Mouse (Mus musculus) CH12.LX (cell line): Measurements from ENCODE around the gene Prss34.

ENCODE experiments used
- CTCF ChIP-seq, 2 experiments: IDR thresholded peaks in 1 of 2; conservative IDR thresholded peaks in 1 of 2; 2 replicates each; pipeline ENCODE4 v1.5.1; 2011 to 2012; ENCODE audit warnings: low read depth in 2 of 2, low read length in 2 of 2, improper control_type of control experiment in 1 of 2, inconsistent platforms in 1 of 2, mild to moderate bottlenecking in 1 of 2, moderate library complexity in 1 of 2
- ELF1 ChIP-seq: IDR thresholded peaks from 2 replicates; pipeline ENCODE4 v1.6.1; 2014; ENCODE audit warnings: low read depth, mild to moderate bottlenecking, inconsistent platforms, low read length, improper control_type of control experiment
- EP300 ChIP-seq: IDR thresholded peaks from 2 replicates; pipeline ENCODE4 v1.6.1; 2011; ENCODE audit warnings: low read length, improper control_type of control experiment
- ETS1 ChIP-seq: conservative IDR thresholded peaks from 2 replicates; pipeline ENCODE4 v1.6.1; 2012; ENCODE audit warnings: low read depth, mild to moderate bottlenecking, inconsistent platforms, low read length, improper control_type of control experiment, moderate library complexity
- KAT2A ChIP-seq: IDR thresholded peaks from 2 replicates; pipeline ENCODE4 v1.6.1; 2012; ENCODE audit warnings: low read length, improper control_type of control experiment, inconsistent platforms; ENCODE audit not compliant: insufficient replicate concordance
- MAX ChIP-seq: IDR thresholded peaks from 2 replicates; pipeline ENCODE4 v1.6.1; 2011; ENCODE audit warnings: low read length, improper control_type of control experiment
- MYC ChIP-seq: IDR thresholded peaks from 2 replicates; pipeline ENCODE4 v1.6.1; 2011; ENCODE audit warnings: low read depth, mild to moderate bottlenecking, improper control_type of control experiment, low read length
- NRF1 ChIP-seq: IDR thresholded peaks from 2 replicates; pipeline ENCODE4 v1.6.1; 2014; ENCODE audit warnings: low read depth, mild to moderate bottlenecking, inconsistent platforms, low read length, improper control_type of control experiment, moderate library complexity
- PAX5 ChIP-seq: IDR thresholded peaks from 2 replicates; pipeline ENCODE4 v1.6.1; 2012; ENCODE audit warnings: low read length, inconsistent platforms, mixed read lengths
- POLR2A ChIP-seq: IDR thresholded peaks from 2 replicates; pipeline ENCODE4 v1.6.1; 2011; ENCODE audit warnings: low read depth, mild to moderate bottlenecking, improper control_type of control experiment, low read length
- RAD21 ChIP-seq: IDR thresholded peaks from 2 replicates; pipeline ENCODE4 v1.6.1; 2011; ENCODE audit warnings: low read depth, mild to moderate bottlenecking, low read length, improper control_type of control experiment, moderate library complexity
- USF2 ChIP-seq: conservative IDR thresholded peaks from 2 replicates; pipeline ENCODE4 v1.6.1; 2011; ENCODE audit warnings: low read depth, low read length, improper control_type of control experiment
- ZC3H11A ChIP-seq: IDR thresholded peaks from 2 replicates; pipeline ENCODE4 v1.6.1; 2012; ENCODE audit warnings: low read depth, mild to moderate bottlenecking, inconsistent platforms, low read length, improper control_type of control experiment
- ZNF384 ChIP-seq: IDR thresholded peaks from 2 replicates; pipeline ENCODE4 v1.6.1; 2012; ENCODE audit warnings: low read depth, low read length, improper control_type of control experiment, inconsistent platforms

GRCm38 (mm10) chr17:25322930-25323329 lies 24.7 kb downstream of the Prss34 start:
- TF ChIP-seq KAT2A (no peak), POLR2A (no peak), ZC3H11A (no peak), CTCF (conservative IDR thresholded peaks at IDR 0.05 in 1 of 2, IDR thresholded peaks at IDR 0.05 in 1 of 2; ENCODE audit: low read depth in 2 of 2, low read length in 2 of 2) (no peak), ELF1 (no peak), EP300 (no peak), ZNF384 (no peak), MYC (no peak), NRF1 (no peak), RAD21 (no peak), MAX (no peak), PAX5 (no peak), ETS1 (no peak), USF2 (no peak)
